Mouse (Mus musculus): Measurements from ENCODE around the gene Fam234b. TPM values are rescaled to one million over a fixed set of nuclear protein-coding genes. Genes with fewer than 3 reads are reported as not detected.

Fam234b gene
- polyA plus RNA-seq, 1 experiment: 42.1 TPM

DNA sequence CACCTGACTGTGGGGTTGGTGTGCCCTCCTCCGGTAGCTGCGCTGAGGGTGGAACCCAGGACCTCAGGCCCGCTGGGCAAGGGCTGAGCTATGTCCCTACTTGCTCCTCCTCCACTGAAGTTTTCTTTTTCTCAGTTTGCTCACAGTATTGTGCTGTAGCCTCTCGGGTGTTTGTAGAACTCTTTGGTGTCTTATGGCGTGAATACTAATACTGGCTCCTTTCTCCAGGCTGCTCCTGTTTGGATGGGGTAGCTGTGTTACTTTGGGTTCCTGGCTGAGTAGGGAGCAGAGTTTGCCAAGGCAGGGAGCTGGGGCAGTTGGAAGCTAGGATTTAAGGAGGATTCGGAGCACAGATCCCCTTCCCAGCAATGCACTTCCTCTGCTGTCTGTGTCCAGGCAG lies 6.0 kb downstream of the Fam234b start:
- 92% methylated on average over 6 of the region's 6 CpGs for WGBS
- peaks cover 5% of the 10 kb centered on the region; the same call in 1 of the 2 replicates for H3K4me1 ChIP-seq (replicated peaks; ENCODE audit: control insufficient read depth, insufficient read depth, low read length)
- H3K36me3 ChIP-seq (ENCODE audit: control insufficient read depth, insufficient read depth, low read length): no peaks in the 10 kb centered on the region
- H3K4me3 ChIP-seq (ENCODE audit: control insufficient read depth, insufficient read depth, low read length): no peak overlapping the region
- no peak for TF ChIP-seq CTCF (IDR thresholded peaks at IDR 0.05; ENCODE audit: borderline replicate concordance, control insufficient read depth, extremely low read depth, insufficient read depth, low read length, poor library complexity)
- TF ChIP-seq POLR2A (IDR thresholded peaks at IDR 0.05; ENCODE audit: control insufficient read depth, extremely low read depth, insufficient read depth, low read length, poor library complexity): no peak
- H3K27ac ChIP-seq (ENCODE audit: control insufficient read depth, insufficient read depth, low read length): no peak overlapping the region
- DNase-seq: no peak
- H3K27me3 ChIP-seq (ENCODE audit: control insufficient read depth, insufficient read depth, low read length): no peaks in the 10 kb centered on the region

DNA sequence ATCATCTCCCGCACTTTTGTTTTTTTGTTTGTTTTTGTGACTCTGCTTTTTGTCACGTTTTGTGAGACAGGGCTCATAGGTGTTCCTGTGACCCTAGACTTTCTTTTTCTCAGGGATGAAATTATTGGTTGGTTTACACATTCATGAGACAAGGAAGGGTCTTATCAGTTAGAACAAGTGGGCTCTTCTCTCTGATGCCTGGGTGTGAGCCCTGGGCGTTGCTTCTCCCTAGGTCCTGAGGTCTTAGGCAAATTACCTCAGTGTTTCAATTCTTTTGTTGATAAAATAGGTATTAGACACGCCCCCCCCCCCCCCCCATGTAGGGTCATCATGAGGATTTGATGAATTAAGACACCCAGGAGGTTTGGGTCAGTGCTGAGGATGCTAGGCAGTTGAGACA lies 7.1 kb downstream of the Fam234b start:
- DNase-seq: no peak
- no peaks in the 10 kb centered on the region for H3K36me3 ChIP-seq (ENCODE audit: control insufficient read depth, insufficient read depth, low read length)
- 87% methylated on average over 4 of the region's 4 CpGs for WGBS
- no peaks in the 10 kb centered on the region for H3K27me3 ChIP-seq (ENCODE audit: control insufficient read depth, insufficient read depth, low read length)
- peaks cover 5% of the 10 kb centered on the region; the same call in 1 of the 2 replicates for H3K4me1 ChIP-seq (replicated peaks; ENCODE audit: control insufficient read depth, insufficient read depth, low read length)
- TF ChIP-seq CTCF (IDR thresholded peaks at IDR 0.05; ENCODE audit: borderline replicate concordance, control insufficient read depth, extremely low read depth, insufficient read depth, low read length, poor library complexity): no peak
- no peak for TF ChIP-seq POLR2A (IDR thresholded peaks at IDR 0.05; ENCODE audit: control insufficient read depth, extremely low read depth, insufficient read depth, low read length, poor library complexity)
- no peak overlapping the region for H3K27ac ChIP-seq (ENCODE audit: control insufficient read depth, insufficient read depth, low read length)
- H3K4me3 ChIP-seq (ENCODE audit: control insufficient read depth, insufficient read depth, low read length): no peak overlapping the region

DNA sequence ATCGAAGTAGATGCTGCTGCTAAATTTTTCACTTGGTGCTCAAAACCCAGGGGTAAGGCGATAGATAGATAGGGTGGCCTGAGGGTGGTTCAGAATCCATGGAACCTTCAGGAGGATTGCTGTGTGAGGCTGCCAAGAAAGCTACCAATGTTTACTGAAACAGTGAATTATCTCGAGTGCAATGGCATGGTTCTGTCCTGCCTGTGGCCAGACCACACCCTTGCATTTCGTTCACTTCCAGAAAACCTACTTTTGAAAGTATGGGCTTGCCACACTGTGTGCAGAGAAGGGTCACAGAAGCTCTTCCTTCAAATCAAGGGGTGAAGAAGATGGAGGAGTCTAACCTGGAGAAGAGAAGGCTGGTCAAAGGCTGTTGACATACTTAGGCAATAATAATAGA lies 8.0 kb downstream of the Fam234b start:
- no peaks in the 10 kb centered on the region for H3K27me3 ChIP-seq (ENCODE audit: control insufficient read depth, insufficient read depth, low read length)
- TF ChIP-seq CTCF (IDR thresholded peaks at IDR 0.05; ENCODE audit: borderline replicate concordance, control insufficient read depth, extremely low read depth, insufficient read depth, low read length, poor library complexity) (no peak), POLR2A (IDR thresholded peaks at IDR 0.05; ENCODE audit: control insufficient read depth, extremely low read depth, insufficient read depth, low read length, poor library complexity) (no peak)
- DNase-seq: no peak
- H3K4me1 ChIP-seq (replicated peaks; ENCODE audit: control insufficient read depth, insufficient read depth, low read length): peaks cover 5% of the 10 kb centered on the region; the same call in 1 of the 2 replicates
- no peak overlapping the region for H3K4me3 ChIP-seq (ENCODE audit: control insufficient read depth, insufficient read depth, low read length)
- 0 out of 2 replicates have a peak, but pooled peaks cover 3% of the 10 kb centered on the region for H3K36me3 ChIP-seq (ENCODE audit: control insufficient read depth, insufficient read depth, low read length)
- no peak overlapping the region for H3K27ac ChIP-seq (ENCODE audit: control insufficient read depth, insufficient read depth, low read length)
- WGBS: 90% methylated on average over 4 of the region's 4 CpGs

DNA sequence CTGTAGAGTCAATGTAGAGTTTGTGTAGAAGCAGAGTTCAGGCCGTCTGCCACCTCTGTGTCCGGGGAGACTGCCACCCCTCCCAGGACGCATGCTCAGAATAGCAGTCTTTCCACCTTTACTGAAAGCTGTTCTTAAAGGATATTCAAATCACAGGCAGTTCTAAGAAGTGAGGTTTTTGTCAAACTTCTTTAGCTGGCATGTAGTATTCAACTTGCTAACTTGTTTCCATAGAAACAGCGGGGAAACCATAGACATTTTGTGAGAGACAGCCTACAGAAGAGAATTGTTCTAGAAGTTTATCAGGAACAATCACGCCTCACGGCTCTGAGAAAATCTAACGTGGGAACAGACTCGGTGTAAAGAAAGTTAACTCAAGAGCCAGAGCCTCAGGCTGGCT lies 9.1 kb downstream of the Fam234b start:
- Histone ChIP-seq H3K27ac (ENCODE audit: control insufficient read depth, insufficient read depth, low read length) (no peak overlapping the region), H3K36me3 (ENCODE audit: control insufficient read depth, insufficient read depth, low read length) (0 out of 2 replicates have a peak, but pooled peaks cover 3% of the 10 kb centered on the region), H3K4me3 (ENCODE audit: control insufficient read depth, insufficient read depth, low read length) (no peak overlapping the region), H3K4me1 (replicated peaks; ENCODE audit: control insufficient read depth, insufficient read depth, low read length) (peaks cover 5% of the 10 kb centered on the region; the same call in 1 of the 2 replicates), H3K27me3 (ENCODE audit: control insufficient read depth, insufficient read depth, low read length) (no peaks in the 10 kb centered on the region)
- 92% methylated on average over 8 of the region's 8 CpGs for WGBS
- TF ChIP-seq POLR2A (IDR thresholded peaks at IDR 0.05; ENCODE audit: control insufficient read depth, extremely low read depth, insufficient read depth, low read length, poor library complexity): no peak
- TF ChIP-seq CTCF (IDR thresholded peaks at IDR 0.05; ENCODE audit: borderline replicate concordance, control insufficient read depth, extremely low read depth, insufficient read depth, low read length, poor library complexity): no peak
- no peak for DNase-seq

DNA sequence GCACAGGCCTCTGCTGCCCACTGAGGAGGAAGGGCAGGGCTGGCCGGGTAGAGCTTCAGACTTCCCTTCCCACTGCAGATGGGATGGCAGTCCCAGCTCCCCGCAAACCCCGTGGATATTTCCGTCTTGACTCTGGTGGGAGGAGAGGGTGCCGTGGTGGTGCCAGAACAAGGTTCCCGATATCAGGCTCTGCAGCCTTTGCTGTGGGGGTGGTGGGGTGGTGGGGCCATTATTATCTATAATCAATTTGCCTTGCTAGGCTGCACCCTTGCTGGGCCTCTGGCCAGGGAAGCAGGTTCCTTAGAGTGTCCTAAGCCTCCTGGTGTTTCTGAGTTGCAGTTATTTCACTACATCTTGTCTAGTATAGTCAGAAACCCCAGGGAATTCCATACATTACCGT lies 13.4 kb downstream of the Fam234b start:
- H3K4me3 ChIP-seq (ENCODE audit: control insufficient read depth, insufficient read depth, low read length): no peak overlapping the region
- DNase-seq: no peak
- H3K36me3 ChIP-seq (ENCODE audit: control insufficient read depth, insufficient read depth, low read length): 0 out of 2 replicates have a peak, but pooled peaks cover 3% of the 10 kb centered on the region
- peaks cover 13% of the 10 kb centered on the region for H3K4me1 ChIP-seq (replicated peaks; ENCODE audit: control insufficient read depth, insufficient read depth, low read length)
- no peaks in the 10 kb centered on the region for H3K27me3 ChIP-seq (ENCODE audit: control insufficient read depth, insufficient read depth, low read length)
- WGBS: 97% methylated on average over 7 of the region's 7 CpGs
- TF ChIP-seq CTCF (IDR thresholded peaks at IDR 0.05; ENCODE audit: borderline replicate concordance, control insufficient read depth, extremely low read depth, insufficient read depth, low read length, poor library complexity): no peak
- no peak for TF ChIP-seq POLR2A (IDR thresholded peaks at IDR 0.05; ENCODE audit: control insufficient read depth, extremely low read depth, insufficient read depth, low read length, poor library complexity)
- H3K27ac ChIP-seq (ENCODE audit: control insufficient read depth, insufficient read depth, low read length): no peak overlapping the region

DNA sequence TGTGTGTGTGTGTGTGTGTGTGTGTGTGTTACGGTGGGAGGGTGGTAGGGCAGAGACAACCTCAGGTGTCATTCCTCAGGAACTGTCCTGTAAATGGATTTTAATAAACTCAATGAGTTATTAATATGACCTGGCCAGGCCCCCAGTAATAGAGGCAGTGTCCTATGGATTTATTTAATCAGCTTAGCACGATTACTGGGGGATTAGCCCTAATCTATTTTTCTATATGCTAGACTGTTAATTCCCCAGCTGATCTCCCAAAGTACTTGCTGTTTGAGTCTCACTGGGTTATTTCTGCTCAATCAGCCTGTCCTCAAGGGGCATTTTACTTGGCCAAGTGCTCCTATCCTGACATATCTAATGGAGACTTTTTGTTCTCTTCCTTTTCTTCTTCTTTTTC lies 14.9 kb downstream of the Fam234b start:
- TF ChIP-seq CTCF (IDR thresholded peaks at IDR 0.05; ENCODE audit: borderline replicate concordance, control insufficient read depth, extremely low read depth, insufficient read depth, low read length, poor library complexity) (no peak), POLR2A (IDR thresholded peaks at IDR 0.05; ENCODE audit: control insufficient read depth, extremely low read depth, insufficient read depth, low read length, poor library complexity) (no peak)
- Histone ChIP-seq H3K27ac (ENCODE audit: control insufficient read depth, insufficient read depth, low read length) (no peak overlapping the region), H3K4me1 (replicated peaks; ENCODE audit: control insufficient read depth, insufficient read depth, low read length) (peaks cover 23% of the 10 kb centered on the region), H3K36me3 (ENCODE audit: control insufficient read depth, insufficient read depth, low read length) (0 out of 2 replicates have a peak, but pooled peaks cover 3% of the 10 kb centered on the region), H3K4me3 (ENCODE audit: control insufficient read depth, insufficient read depth, low read length) (no peak overlapping the region), H3K27me3 (ENCODE audit: control insufficient read depth, insufficient read depth, low read length) (no peaks in the 10 kb centered on the region)
- WGBS: 93% methylated on average over 2 of the region's 2 CpGs
- no peak for DNase-seq

DNA sequence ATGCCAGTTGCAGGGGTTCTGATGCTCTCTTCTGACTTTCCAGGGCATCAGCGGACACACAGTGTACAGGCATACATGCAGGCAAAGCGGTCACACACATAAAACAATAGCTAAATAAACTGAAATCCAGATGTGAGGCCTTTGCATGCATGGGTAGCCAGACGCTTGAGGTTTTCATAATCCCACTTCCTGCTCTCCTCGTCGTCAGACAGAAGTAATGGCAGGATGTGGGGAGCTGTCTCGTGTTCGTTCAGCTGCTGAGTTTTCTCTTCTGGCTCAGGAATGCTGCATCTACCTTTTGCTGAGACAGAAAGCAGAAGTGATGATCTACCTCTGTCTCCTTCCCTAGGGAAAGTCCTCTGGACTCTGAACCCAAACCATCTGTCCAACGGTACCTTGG lies 20.6 kb downstream of the Fam234b start:
- 4% methylated on average over 8 of the region's 8 CpGs for WGBS
- TF ChIP-seq POLR2A (IDR thresholded peaks at IDR 0.05; ENCODE audit: control insufficient read depth, extremely low read depth, insufficient read depth, low read length, poor library complexity): no peak
- TF ChIP-seq CTCF (IDR thresholded peaks at IDR 0.05; ENCODE audit: borderline replicate concordance, control insufficient read depth, extremely low read depth, insufficient read depth, low read length, poor library complexity): no peak
- DNase-seq: peak; percentile 62
- H3K4me3 ChIP-seq (ENCODE audit: control insufficient read depth, insufficient read depth, low read length): no peak overlapping the region
- H3K36me3 ChIP-seq (ENCODE audit: control insufficient read depth, insufficient read depth, low read length): no peaks in the 10 kb centered on the region
- H3K4me1 ChIP-seq (replicated peaks; ENCODE audit: control insufficient read depth, insufficient read depth, low read length): peaks cover 37% of the 10 kb centered on the region
- H3K27ac ChIP-seq (ENCODE audit: control insufficient read depth, insufficient read depth, low read length): peak overlapping the region; percentile 64
- no peaks in the 10 kb centered on the region for H3K27me3 ChIP-seq (ENCODE audit: control insufficient read depth, insufficient read depth, low read length)

Data from thymus, adult 2 months (tissue).